Mouse (Mus musculus) neural tube, embryonic 11.5 days (tissue): ENCODE measurements around the gene Plpp7. TPM values are rescaled to one million over a fixed set of nuclear protein-coding genes. Genes with fewer than 3 reads are reported as not detected.

Experiments
- ATAC-seq: fragments of 200-750 bp; cut with Nextera tagmentation; 2 replicates; pipeline ENCODE4 v1.8.0; 2017; ENCODE audit warnings: moderate number of reproducible peaks, mild to moderate bottlenecking, moderate TSS enrichment, moderate library complexity; ENCODE audit not compliant: insufficient read depth, low FRiP score, low TSS enrichment
- DNase-seq: peaks from one replicate; pipeline ENCODE4 v3.0.0-alpha.2; 2015; ENCODE audit warnings: low spot score
- H3K27ac ChIP-seq: fragments of 300-500 bp; sonication (generic); 2 replicates; pipeline ENCODE4 v1.5.1; 2014; ENCODE audit warnings: low read depth, mild to moderate bottlenecking, low read length
- H3K27me3 ChIP-seq: fragments of 300-500 bp; sonication (generic); 2 replicates; pipeline ENCODE4 v1.6.1; 2014; ENCODE audit warnings: mild to moderate bottlenecking, low read length, mixed read lengths; ENCODE audit not compliant: control insufficient read depth, insufficient read depth
- H3K36me3 ChIP-seq: fragments of 300-500 bp; sonication (generic); 2 replicates; pipeline ENCODE4 v1.6.1; 2014; ENCODE audit warnings: mild to moderate bottlenecking, low read length, moderate library complexity, mixed read lengths; ENCODE audit not compliant: control insufficient read depth, insufficient read depth
- H3K4me1 ChIP-seq: fragments of 300-500 bp; sonication (generic); 2 replicates; pipeline ENCODE4 v1.6.1; 2014; ENCODE audit warnings: low read length, mixed read lengths; ENCODE audit not compliant: control insufficient read depth, insufficient read depth
- H3K4me2 ChIP-seq: fragments of 300-500 bp; sonication (generic); 2 replicates; pipeline ENCODE4 v1.6.1; 2014; ENCODE audit warnings: low read depth, mild to moderate bottlenecking, moderate library complexity
- H3K4me3 ChIP-seq: fragments of 300-500 bp; sonication (generic); 2 replicates; pipeline ENCODE4 v1.5.1; 2014; ENCODE audit warnings: low read depth, low read length
- H3K9ac ChIP-seq: fragments of 300-500 bp; sonication (generic); 2 replicates; pipeline ENCODE4 v1.6.1; 2014; ENCODE audit warnings: mild to moderate bottlenecking, low read length
- H3K9me3 ChIP-seq: fragments of 300-500 bp; sonication (generic); 2 replicates; pipeline ENCODE4 v1.6.1; 2016; ENCODE audit warnings: low read length; ENCODE audit not compliant: control insufficient read depth
- WGBS: fragments of 180-500 bp; shearing (Covaris S2); extraction: QIAGEN DNeasy Blood & Tissue Kit; methylation state at CpG from one replicate; pipeline ENCODE4 v1.1.7; 2014; 5-methylcytosine and 5-hydroxymethylcytosine counted together
- microRNA-seq: library from miRNA; unstranded; fragments of <30 nt; microRNA quantifications from one replicate; pipeline ENCODE4, GENCODE M21; 2016
- polyA plus RNA-seq: library from polyadenylated mRNA; unstranded; fragments of >200 nt; fragmentation: Nextera tagmentation; extraction: Ambion mirVana; gene quantifications from 2 replicates; pipeline ENCODE4 v1.2.1, GENCODE M21; 2014

The Plpp7 gene
- polyA plus RNA-seq, 1 experiment from 2014 or later = 9.3 TPM

- 60% methylated on average over 7 of the region's 7 CpGs for WGBS
- ATAC-seq (no peak), DNase-seq (no peak)
- H3K4me1 ChIP-seq = peaks cover 48% of the 10 kb centered on the region
- H3K27me3 ChIP-seq = no peaks in the 10 kb centered on the region
- no peak overlapping the region for H3K27ac ChIP-seq
- no peak overlapping the region for H3K9ac ChIP-seq
- H3K9me3 ChIP-seq = no peaks in the 10 kb centered on the region
- H3K4me2 ChIP-seq = no peak overlapping the region; the same call in 1 of the 2 replicates
- H3K4me3 ChIP-seq = no peak overlapping the region
- no peaks in the 10 kb centered on the region for H3K36me3 ChIP-seq
Observed at GRCm38 (mm10) chr2:32154998-32155541, 59.7 kb downstream of the Plpp7 start.

GRCm38 (mm10) chr2:32155614-32156013, 60.3 kb downstream of the Plpp7 start:
- Histone ChIP-seq H3K9ac (no peak overlapping the region), H3K4me2 (no peak overlapping the region), H3K9me3 (no peaks in the 10 kb centered on the region), H3K4me3 (no peak overlapping the region), H3K27ac (no peak overlapping the region), H3K36me3 (peaks cover 3% of the 10 kb centered on the region; the same call in 1 of the 2 replicates), H3K4me1 (peaks cover 44% of the 10 kb centered on the region), H3K27me3 (no peaks in the 10 kb centered on the region)
- no peak for DNase-seq
- WGBS = 73% methylated on average over 6 of the region's 6 CpGs
- ATAC-seq = no peak

- ATAC-seq (no peak), DNase-seq (no peak)
- Histone ChIP-seq H3K36me3 (peaks cover 3% of the 10 kb centered on the region), H3K4me1 (peaks cover 44% of the 10 kb centered on the region), H3K9me3 (no peaks in the 10 kb centered on the region), H3K4me2 (peak overlapping the region; percentile 6; the same call in 1 of the 2 replicates), H3K27me3 (no peaks in the 10 kb centered on the region), H3K4me3 (no peak overlapping the region), H3K27ac (peak overlapping the region; percentile 72; the same call in 1 of the 2 replicates), H3K9ac (no peak overlapping the region; the same call in 1 of the 2 replicates)
- WGBS = 78% methylated on average over 10 of the region's 10 CpGs
Observed at GRCm38 (mm10) chr2:32156645-32157044, 61.3 kb downstream of the Plpp7 start.

DNA sequence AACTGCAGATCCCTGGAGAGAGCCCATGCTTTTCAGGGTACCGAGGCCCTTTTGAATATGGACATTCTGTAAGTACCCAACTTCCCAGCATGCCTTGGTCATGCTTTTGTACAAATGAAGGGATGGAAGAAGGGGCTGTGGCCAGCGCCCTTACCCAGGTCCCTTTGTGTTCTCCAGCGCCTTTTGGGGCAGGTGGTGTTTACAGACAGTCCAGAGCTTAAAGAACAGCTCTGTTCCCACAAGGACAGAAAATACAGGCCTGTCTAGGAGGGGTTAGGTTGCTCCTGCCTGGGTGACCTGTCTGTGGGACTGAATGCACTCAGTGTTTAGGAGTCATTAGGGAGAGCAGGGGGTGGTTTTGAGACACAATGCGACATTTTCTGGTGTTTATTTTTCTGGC, 62.0 kb downstream of the Plpp7 start:
- Histone ChIP-seq H3K9me3 (no peaks in the 10 kb centered on the region; the same call in 1 of the 2 replicates), H3K4me1 (peaks cover 42% of the 10 kb centered on the region), H3K27me3 (no peaks in the 10 kb centered on the region), H3K27ac (peak overlapping the region; percentile 72), H3K4me2 (peak overlapping the region; percentile 15; the same call in 1 of the 2 replicates), H3K4me3 (no peak overlapping the region), H3K9ac (0 out of 2 replicates have a peak overlapping the region, but pooled peaks have one; percentile 18), H3K36me3 (peaks cover 3% of the 10 kb centered on the region)
- no peak for ATAC-seq
- 34% methylated on average over 4 of the region's 4 CpGs for WGBS
- no peak for DNase-seq

DNA sequence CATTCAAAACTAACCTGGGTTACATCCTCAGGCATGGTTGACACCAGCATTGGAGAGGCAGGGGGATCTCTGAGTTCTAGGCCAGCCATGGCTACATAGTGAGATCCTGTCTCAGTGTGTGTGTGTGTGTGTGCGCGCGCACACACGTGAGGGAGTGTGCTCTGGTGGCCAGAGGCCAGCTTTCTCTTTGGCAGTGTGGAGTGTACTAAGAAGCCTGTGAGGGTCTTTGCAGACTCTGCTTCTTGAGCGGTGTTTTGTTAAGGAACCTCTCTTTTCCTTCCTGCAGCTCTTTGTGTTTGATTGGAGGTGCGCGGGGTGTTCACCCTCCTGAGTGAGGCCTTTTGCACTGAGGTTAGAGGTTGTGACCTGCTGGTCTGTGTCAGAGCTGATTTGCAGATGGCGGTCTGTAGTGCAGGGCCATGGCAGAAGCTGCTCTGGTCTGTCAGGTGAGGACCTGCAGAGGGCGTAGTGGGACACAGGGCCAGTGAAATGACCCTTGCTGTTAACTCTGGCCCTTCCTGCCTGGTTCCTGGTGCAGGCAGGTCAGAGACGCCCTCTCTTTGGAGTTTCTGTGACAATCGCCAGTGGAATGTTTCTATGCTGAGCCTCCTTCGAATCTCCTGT, 63.4 kb downstream of the Plpp7 start:
- H3K4me3 ChIP-seq = no peak overlapping the region
- 75% methylated on average over 12 of the region's 12 CpGs for WGBS
- H3K9ac ChIP-seq = no peak overlapping the region
- no peak overlapping the region for H3K4me2 ChIP-seq
- no peaks in the 10 kb centered on the region; the same call in 1 of the 2 replicates for H3K9me3 ChIP-seq
- ATAC-seq (no peak), DNase-seq (no peak)
- peaks cover 3% of the 10 kb centered on the region for H3K36me3 ChIP-seq
- H3K27ac ChIP-seq = no peak overlapping the region
- H3K27me3 ChIP-seq = no peaks in the 10 kb centered on the region
- H3K4me1 ChIP-seq = peaks cover 30% of the 10 kb centered on the region

Small RNA genes lying within 50 kb of the gene (microRNA-seq; reads per million reads assigned to microRNA genes)
- gene Mir7674 = not detected

Other genes starting within 250 kb of the Plpp7 start
- gene Fibcd1, start 249.5 kb upstream of the Plpp7 start, polyA plus RNA-seq = 0.51 and 1.2 TPM in 2 replicates
- gene Lamc3, start 208.2 kb upstream of the Plpp7 start, polyA plus RNA-seq = 6.6 and 8.1 TPM in 2 replicates
- 53.5 and 60.3 TPM in 2 replicates for gene Aif1l, start 145.4 kb upstream of the Plpp7 start, polyA plus RNA-seq
- gene Nup214, start 121.1 kb upstream of the Plpp7 start, polyA plus RNA-seq = 71.2 and 72.7 TPM in 2 replicates
- 3.1 TPM in 2 replicates for gene Fam78a, start 10.7 kb upstream of the Plpp7 start, polyA plus RNA-seq
- 73.9 and 81.1 TPM in 2 replicates for gene Prrc2b, start 55.6 kb downstream of the Plpp7 start, polyA plus RNA-seq
- gene Pomt1, start 141.1 kb downstream of the Plpp7 start, polyA plus RNA-seq = 20.7 and 20.8 TPM in 2 replicates
- gene Uck1, start 164.6 kb downstream of the Plpp7 start, polyA plus RNA-seq = 66.1 and 68.9 TPM in 2 replicates
- 22.1 and 23.8 TPM in 2 replicates for gene Golga2, start 191.9 kb downstream of the Plpp7 start, polyA plus RNA-seq
- 330 and 385 TPM in 2 replicates for gene Swi5, start 192.5 kb downstream of the Plpp7 start, polyA plus RNA-seq